Mouse (Mus musculus): ENCODE data around the gene Tiparp. TPM values are rescaled to one million over a fixed set of nuclear protein-coding genes. Genes with fewer than 3 reads are reported as not detected.

Tiparp gene
- polyA plus RNA-seq, 1 experiment = 1.8 TPM

GRCm38 (mm10) chr3:65528614-65529470, 632 bp downstream of the Tiparp start:
- TF ChIP-seq CTCF (IDR thresholded peaks at IDR 0.05; ENCODE audit: extremely low read depth, insufficient read depth, insufficient read length, insufficient replicate concordance) (peak; percentile 15; the same call in 1 of the 2 replicates), POLR2A (IDR thresholded peaks at IDR 0.05; ENCODE audit: low read depth, low read length) (no peak)
- peak overlapping the region; percentile 78 for H3K4me3 ChIP-seq (ENCODE audit: extremely low read depth, insufficient read depth, insufficient read length)
- no peaks in the 10 kb centered on the region; the same call in 1 of the 2 replicates for H3K4me1 ChIP-seq (ENCODE audit: control insufficient read depth, insufficient read depth, insufficient read length)
- 1% methylated on average over 94 of the region's 97 CpGs for WGBS
- DNase-seq (ENCODE audit: low read depth in 1 of 2, low spot score in 2 of 2) = peak; percentile 7 to 61
- H3K27ac ChIP-seq (ENCODE audit: insufficient read depth, low read length) = peak overlapping the region; percentile 90
- peaks cover 5% of the 10 kb centered on the region for H3K36me3 ChIP-seq (ENCODE audit: control insufficient read depth, insufficient read depth, low read length)
- no peaks in the 10 kb centered on the region for H3K27me3 ChIP-seq (ENCODE audit: control insufficient read depth, insufficient read depth, low read length)

GRCm38 (mm10) chr3:65529471-65530215, 1.4 kb downstream of the Tiparp start:
- peak in 1 of 2 experiments; percentile 31 for DNase-seq (ENCODE audit: low read depth in 1 of 2, low spot score in 2 of 2)
- Histone ChIP-seq H3K27ac (ENCODE audit: insufficient read depth, low read length) (peak overlapping the region; percentile 90), H3K36me3 (ENCODE audit: control insufficient read depth, insufficient read depth, low read length) (peaks cover 5% of the 10 kb centered on the region), H3K4me1 (ENCODE audit: control insufficient read depth, insufficient read depth, insufficient read length) (no peaks in the 10 kb centered on the region; the same call in 1 of the 2 replicates), H3K4me3 (ENCODE audit: extremely low read depth, insufficient read depth, insufficient read length) (peak overlapping the region; percentile 78), H3K27me3 (ENCODE audit: control insufficient read depth, insufficient read depth, low read length) (no peaks in the 10 kb centered on the region)
- 5% methylated on average over 19 of the region's 19 CpGs for WGBS
- TF ChIP-seq CTCF (IDR thresholded peaks at IDR 0.05; ENCODE audit: extremely low read depth, insufficient read depth, insufficient read length, insufficient replicate concordance) = no peak
- TF ChIP-seq POLR2A (IDR thresholded peaks at IDR 0.05; ENCODE audit: low read depth, low read length) = no peak

- Histone ChIP-seq H3K4me1 (ENCODE audit: control insufficient read depth, insufficient read depth, insufficient read length) (peaks cover 2% of the 10 kb centered on the region; the same call in 1 of the 2 replicates), H3K27me3 (ENCODE audit: control insufficient read depth, insufficient read depth, low read length) (no peaks in the 10 kb centered on the region), H3K4me3 (ENCODE audit: extremely low read depth, insufficient read depth, insufficient read length) (no peak overlapping the region), H3K36me3 (ENCODE audit: control insufficient read depth, insufficient read depth, low read length) (peaks cover 5% of the 10 kb centered on the region), H3K27ac (ENCODE audit: insufficient read depth, low read length) (no peak overlapping the region)
- DNase-seq (ENCODE audit: low read depth in 1 of 2, low spot score in 2 of 2) = no peak
- WGBS = 89% methylated on average over 2 of the region's 2 CpGs
- no peak for TF ChIP-seq POLR2A (IDR thresholded peaks at IDR 0.05; ENCODE audit: low read depth, low read length)
- no peak for TF ChIP-seq CTCF (IDR thresholded peaks at IDR 0.05; ENCODE audit: extremely low read depth, insufficient read depth, insufficient read length, insufficient replicate concordance)
These were observed 4.8 kb downstream of the Tiparp start for GRCm38 (mm10) chr3:65533014-65533413.

DNA sequence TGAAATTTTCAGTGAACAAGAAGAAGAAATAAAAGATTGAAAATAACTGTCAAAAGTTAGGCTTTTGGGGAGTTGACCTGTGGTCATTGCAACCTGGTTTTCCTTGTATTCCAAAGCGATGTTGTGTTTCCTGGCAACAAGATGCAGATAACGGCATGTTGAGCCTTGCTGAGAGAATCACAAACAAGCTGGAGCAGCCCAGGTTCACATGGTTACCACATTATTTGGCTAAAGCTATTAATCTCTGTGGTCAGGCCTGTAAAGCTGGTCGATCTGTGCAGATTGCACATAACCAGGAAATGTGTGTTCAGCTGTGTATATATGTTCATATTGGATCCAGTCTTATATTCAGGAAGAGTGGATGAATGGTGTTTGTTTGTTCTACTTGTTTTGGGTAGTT, 5.4 kb downstream of the Tiparp start:
- Histone ChIP-seq H3K36me3 (ENCODE audit: control insufficient read depth, insufficient read depth, low read length) (peaks cover 5% of the 10 kb centered on the region), H3K27ac (ENCODE audit: insufficient read depth, low read length) (no peak overlapping the region), H3K4me1 (ENCODE audit: control insufficient read depth, insufficient read depth, insufficient read length) (peaks cover 2% of the 10 kb centered on the region; the same call in 1 of the 2 replicates), H3K4me3 (ENCODE audit: extremely low read depth, insufficient read depth, insufficient read length) (no peak overlapping the region), H3K27me3 (ENCODE audit: control insufficient read depth, insufficient read depth, low read length) (no peaks in the 10 kb centered on the region)
- WGBS = 85% methylated on average over 3 of the region's 3 CpGs
- TF ChIP-seq POLR2A (IDR thresholded peaks at IDR 0.05; ENCODE audit: low read depth, low read length) (no peak), CTCF (IDR thresholded peaks at IDR 0.05; ENCODE audit: extremely low read depth, insufficient read depth, insufficient read length, insufficient replicate concordance) (no peak)
- DNase-seq (ENCODE audit: low read depth in 1 of 2, low spot score in 2 of 2) = no peak

DNA sequence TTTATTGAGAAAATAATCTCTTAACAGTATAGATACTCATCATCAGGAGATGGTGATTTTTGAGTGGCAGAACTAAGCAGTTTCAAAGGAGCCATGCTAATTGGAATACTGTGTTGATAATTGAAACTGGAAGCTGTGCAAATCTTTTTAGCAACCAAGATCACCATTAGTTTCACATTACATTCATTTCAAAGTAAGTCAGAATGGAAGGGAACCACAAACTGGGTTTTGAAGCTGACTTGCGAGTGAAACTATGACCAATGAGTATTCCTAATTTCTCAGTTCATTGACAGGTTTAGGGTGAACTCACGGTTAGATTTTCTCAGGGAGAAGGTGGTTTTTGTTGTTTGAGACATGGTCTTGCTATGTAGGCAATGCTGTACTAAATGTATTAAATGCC, 6.3 kb downstream of the Tiparp start:
- H3K4me1 ChIP-seq (ENCODE audit: control insufficient read depth, insufficient read depth, insufficient read length) = peaks cover 2% of the 10 kb centered on the region; the same call in 1 of the 2 replicates
- no peak for TF ChIP-seq CTCF (IDR thresholded peaks at IDR 0.05; ENCODE audit: extremely low read depth, insufficient read depth, insufficient read length, insufficient replicate concordance)
- TF ChIP-seq POLR2A (IDR thresholded peaks at IDR 0.05; ENCODE audit: low read depth, low read length) = no peak
- no peak for DNase-seq (ENCODE audit: low read depth in 1 of 2, low spot score in 2 of 2)
- 75% methylated on average over 2 of the region's 2 CpGs for WGBS
- no peaks in the 10 kb centered on the region for H3K27me3 ChIP-seq (ENCODE audit: control insufficient read depth, insufficient read depth, low read length)
- no peak overlapping the region for H3K4me3 ChIP-seq (ENCODE audit: extremely low read depth, insufficient read depth, insufficient read length)
- peaks cover 5% of the 10 kb centered on the region for H3K36me3 ChIP-seq (ENCODE audit: control insufficient read depth, insufficient read depth, low read length)
- H3K27ac ChIP-seq (ENCODE audit: insufficient read depth, low read length) = no peak overlapping the region

DNA sequence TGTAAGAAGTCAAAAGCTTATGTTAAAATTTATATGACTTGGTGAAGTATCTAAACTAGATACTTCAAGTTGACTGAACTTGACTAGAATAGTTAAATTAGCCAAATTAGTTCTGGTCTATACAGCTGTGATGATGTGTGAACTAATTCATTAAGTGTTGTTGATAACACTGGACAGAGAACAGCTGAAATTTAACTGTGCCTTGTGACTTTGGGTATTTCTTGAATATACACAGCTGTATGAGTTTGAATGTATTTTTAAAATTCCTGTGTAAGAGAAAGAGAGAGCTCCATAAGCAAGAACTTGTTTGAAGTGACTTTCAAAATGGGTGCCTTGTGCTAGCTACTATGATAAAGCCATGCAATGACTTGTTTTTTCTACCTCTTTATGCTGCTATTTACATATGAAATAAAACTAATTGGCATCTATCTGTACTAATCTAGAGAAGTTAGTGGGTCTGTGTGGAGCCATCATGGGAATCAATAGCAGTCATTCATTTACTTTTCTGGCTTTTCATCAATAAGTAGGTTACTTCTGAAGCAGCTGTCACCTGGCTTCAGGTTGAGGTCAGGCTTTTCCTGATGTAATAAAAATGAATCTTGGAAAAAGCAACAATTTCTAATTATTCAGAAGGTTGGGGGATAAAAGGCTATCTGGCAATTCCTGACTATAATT, 7.0 kb downstream of the Tiparp start:
- Histone ChIP-seq H3K36me3 (ENCODE audit: control insufficient read depth, insufficient read depth, low read length) (peaks cover 5% of the 10 kb centered on the region), H3K27ac (ENCODE audit: insufficient read depth, low read length) (no peak overlapping the region), H3K4me1 (ENCODE audit: control insufficient read depth, insufficient read depth, insufficient read length) (peaks cover 2% of the 10 kb centered on the region; the same call in 1 of the 2 replicates), H3K4me3 (ENCODE audit: extremely low read depth, insufficient read depth, insufficient read length) (no peak overlapping the region), H3K27me3 (ENCODE audit: control insufficient read depth, insufficient read depth, low read length) (no peaks in the 10 kb centered on the region)
- TF ChIP-seq CTCF (IDR thresholded peaks at IDR 0.05; ENCODE audit: extremely low read depth, insufficient read depth, insufficient read length, insufficient replicate concordance) (no peak), POLR2A (IDR thresholded peaks at IDR 0.05; ENCODE audit: low read depth, low read length) (no peak)
- DNase-seq (ENCODE audit: low read depth in 1 of 2, low spot score in 2 of 2) = no peak

Data from spleen, adult 2 months (tissue).